Mouse (Mus musculus) gastrocnemius, postnatal 14 days (tissue): ENCODE data around the gene Cep63. TPM values are rescaled to one million over a fixed set of nuclear protein-coding genes. Genes with fewer than 3 reads are reported as not detected.

ENCODE experiments used
- total RNA-seq, 2 experiments: library from RNA; stranded (reverse); gene quantifications; 2 replicates each; pipeline ENCODE4 v1.2.3; 2021

Gene Cep63
- total RNA-seq, 2 experiments from 2014 or later, result 24.1 to 24.4 TPM

Other genes starting within 250 kb of the Cep63 start
- gene Ky, start 120.8 kb downstream of the Cep63 start, total RNA-seq, result 100 to 1,000 TPM; 124 to 167 TPM
- 100 to 1,000 TPM; 223 to 226 TPM for gene Anapc13, start 238 bp downstream of the Cep63 start, total RNA-seq
- 10 to 100 TPM; 19.4 to 25.0 TPM for gene Amotl2, start 90.1 kb upstream of the Cep63 start, total RNA-seq
- gene Ryk, start 208.4 kb upstream of the Cep63 start, total RNA-seq, result 10 to 100 TPM; 43.8 to 46.8 TPM